Mouse (Mus musculus): ENCODE results near the gene Tshz2.

Gene Tshz2

GRCm38 (mm10) chr2:169649262-169649885, 16.6 kb downstream of the Tshz2 start:
- Histone ChIP-seq H3K27me3 (ENCODE audit: control insufficient read depth, insufficient read depth, low read length, poor library complexity, severe bottlenecking) (no peaks in the 10 kb centered on the region), H3K36me3 (ENCODE audit: control insufficient read depth, insufficient read depth, low read length, poor library complexity, severe bottlenecking) (no peaks in the 10 kb centered on the region)
- DNase-seq (ENCODE audit: low read depth, low spot score), result no peak

GRCm38 (mm10) chr2:169653282-169653681, 20.5 kb downstream of the Tshz2 start:
- Histone ChIP-seq H3K36me3 (ENCODE audit: control insufficient read depth, insufficient read depth, low read length, poor library complexity, severe bottlenecking) (no peaks in the 10 kb centered on the region), H3K27me3 (ENCODE audit: control insufficient read depth, insufficient read depth, low read length, poor library complexity, severe bottlenecking) (no peaks in the 10 kb centered on the region)
- DNase-seq (ENCODE audit: low read depth, low spot score), result no peak

- H3K27me3 ChIP-seq (ENCODE audit: control insufficient read depth, insufficient read depth, low read length, poor library complexity, severe bottlenecking), result no peaks in the 10 kb centered on the region
- H3K36me3 ChIP-seq (ENCODE audit: control insufficient read depth, insufficient read depth, low read length, poor library complexity, severe bottlenecking), result no peaks in the 10 kb centered on the region
- no peak for DNase-seq (ENCODE audit: low read depth, low spot score)
These were observed 31.0 kb downstream of the Tshz2 start for GRCm38 (mm10) chr2:169663792-169664191.

GRCm38 (mm10) chr2:169671264-169671663, 38.5 kb downstream of the Tshz2 start:
- Histone ChIP-seq H3K36me3 (ENCODE audit: control insufficient read depth, insufficient read depth, low read length, poor library complexity, severe bottlenecking) (no peaks in the 10 kb centered on the region), H3K27me3 (ENCODE audit: control insufficient read depth, insufficient read depth, low read length, poor library complexity, severe bottlenecking) (no peaks in the 10 kb centered on the region)
- no peak for DNase-seq (ENCODE audit: low read depth, low spot score)

GRCm38 (mm10) chr2:169673786-169674185, 41.0 kb downstream of the Tshz2 start:
- no peaks in the 10 kb centered on the region for H3K36me3 ChIP-seq (ENCODE audit: control insufficient read depth, insufficient read depth, low read length, poor library complexity, severe bottlenecking)
- no peaks in the 10 kb centered on the region for H3K27me3 ChIP-seq (ENCODE audit: control insufficient read depth, insufficient read depth, low read length, poor library complexity, severe bottlenecking)
- DNase-seq (ENCODE audit: low read depth, low spot score), result no peak

- no peaks in the 10 kb centered on the region for H3K36me3 ChIP-seq (ENCODE audit: control insufficient read depth, insufficient read depth, low read length, poor library complexity, severe bottlenecking)
These were observed 41.4 kb downstream of the Tshz2 start for GRCm38 (mm10) chr2:169674209-169674608.

DNA sequence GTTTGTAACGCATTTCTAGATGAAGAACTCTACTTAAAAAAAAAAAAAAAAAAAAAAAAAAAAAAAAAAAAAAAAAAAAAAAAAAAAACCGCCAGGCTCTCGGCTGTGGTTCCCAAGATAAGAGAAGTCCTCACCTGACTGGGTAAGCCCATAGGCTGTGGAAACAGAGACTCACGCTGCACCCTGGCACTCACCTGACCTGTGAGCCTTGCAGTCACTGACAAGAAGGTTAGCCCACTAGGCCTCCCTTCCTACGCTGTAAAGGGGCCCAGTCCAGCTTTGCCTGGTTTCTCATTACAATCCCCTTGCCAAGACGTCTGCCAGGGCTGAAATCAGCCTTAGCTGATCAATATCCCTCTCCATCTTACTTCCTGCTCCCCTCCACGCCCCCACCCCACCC, 46.5 kb downstream of the Tshz2 start:
- Histone ChIP-seq H3K36me3 (ENCODE audit: control insufficient read depth, insufficient read depth, low read length, poor library complexity, severe bottlenecking) (no peaks in the 10 kb centered on the region), H3K27me3 (ENCODE audit: control insufficient read depth, insufficient read depth, low read length, poor library complexity, severe bottlenecking) (no peaks in the 10 kb centered on the region)
- DNase-seq (ENCODE audit: low read depth, low spot score), result no peak

More at GRCm38 (mm10) chr2:169674209-169674608, 41.4 kb downstream of the Tshz2 start:
- DNase-seq (ENCODE audit: low read depth, low spot score), result no peak
- no peaks in the 10 kb centered on the region for H3K27me3 ChIP-seq (ENCODE audit: control insufficient read depth, insufficient read depth, low read length, poor library complexity, severe bottlenecking)

DNA sequence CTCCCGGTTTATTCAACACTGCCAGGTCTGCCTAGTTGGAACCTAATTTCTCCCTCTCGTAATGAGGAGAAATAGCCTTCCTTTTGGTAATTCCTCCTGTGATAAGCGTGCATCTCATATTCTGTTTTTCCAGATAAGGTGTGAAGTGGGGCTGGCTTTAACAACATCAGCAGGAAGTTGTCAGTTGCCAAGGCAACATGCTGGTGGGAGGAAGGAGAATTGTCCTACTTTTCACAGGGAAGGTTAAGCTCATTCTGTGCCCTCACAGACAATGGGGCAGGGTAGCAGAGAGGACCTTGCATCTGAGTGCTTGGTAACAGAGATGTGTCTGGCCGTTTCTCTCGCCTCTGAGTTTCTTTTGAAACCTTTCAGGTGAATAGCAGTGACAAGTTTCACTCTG, 47.1 kb downstream of the Tshz2 start:
- DNase-seq (ENCODE audit: low read depth, low spot score), result no peak
- Histone ChIP-seq H3K36me3 (ENCODE audit: control insufficient read depth, insufficient read depth, low read length, poor library complexity, severe bottlenecking) (no peaks in the 10 kb centered on the region), H3K27me3 (ENCODE audit: control insufficient read depth, insufficient read depth, low read length, poor library complexity, severe bottlenecking) (no peaks in the 10 kb centered on the region)

- no peak for DNase-seq (ENCODE audit: low read depth, low spot score)
- H3K27me3 ChIP-seq (ENCODE audit: control insufficient read depth, insufficient read depth, low read length, poor library complexity, severe bottlenecking), result no peaks in the 10 kb centered on the region
- H3K36me3 ChIP-seq (ENCODE audit: control insufficient read depth, insufficient read depth, low read length, poor library complexity, severe bottlenecking), result no peaks in the 10 kb centered on the region
These were observed 52.4 kb downstream of the Tshz2 start for GRCm38 (mm10) chr2:169685260-169685659.

- Histone ChIP-seq H3K27me3 (ENCODE audit: control insufficient read depth, insufficient read depth, low read length, poor library complexity, severe bottlenecking) (no peaks in the 10 kb centered on the region), H3K36me3 (ENCODE audit: control insufficient read depth, insufficient read depth, low read length, poor library complexity, severe bottlenecking) (no peaks in the 10 kb centered on the region)
- DNase-seq (ENCODE audit: low read depth, low spot score), result no peak
These were observed 52.9 kb downstream of the Tshz2 start for GRCm38 (mm10) chr2:169685747-169686146.

DNA sequence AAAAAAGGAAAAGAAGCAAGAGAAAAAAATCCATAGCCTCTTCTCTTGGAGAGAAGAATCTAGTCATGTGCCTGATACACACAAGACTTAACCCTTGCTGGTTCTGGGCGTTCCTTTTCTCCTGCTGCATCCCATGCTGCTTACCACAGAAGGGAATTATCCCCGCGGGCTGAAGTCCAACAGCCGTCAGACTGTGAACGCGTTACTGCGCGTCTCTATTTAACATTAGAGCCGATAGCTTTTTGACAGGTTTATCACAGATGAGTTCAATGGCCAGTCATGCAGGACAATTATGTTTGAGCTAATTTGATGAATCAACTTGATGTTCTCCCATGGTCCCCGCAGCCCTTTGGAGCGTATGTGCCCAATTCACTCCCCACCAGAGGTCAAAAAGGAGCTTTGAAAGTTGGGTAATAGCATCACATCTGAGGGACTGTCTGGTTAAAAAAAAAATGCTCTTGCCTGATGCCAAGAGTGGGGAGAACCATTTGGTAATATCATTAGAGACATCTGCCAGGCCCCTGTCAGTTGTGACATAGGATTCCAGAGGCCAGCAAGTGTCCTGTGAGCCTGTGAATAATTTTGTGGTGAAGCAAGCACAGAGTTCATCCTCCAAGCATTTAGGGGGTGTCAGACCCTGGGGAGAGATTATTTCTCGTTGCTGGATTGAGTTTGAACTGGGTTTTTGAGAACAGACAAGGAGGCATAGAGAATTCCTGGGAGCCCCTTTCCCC, 54.1 kb downstream of the Tshz2 start:
- no peaks in the 10 kb centered on the region for H3K36me3 ChIP-seq (ENCODE audit: control insufficient read depth, insufficient read depth, low read length, poor library complexity, severe bottlenecking)
- no peaks in the 10 kb centered on the region for H3K27me3 ChIP-seq (ENCODE audit: control insufficient read depth, insufficient read depth, low read length, poor library complexity, severe bottlenecking)
- DNase-seq (ENCODE audit: low read depth, low spot score), result no peak

- DNase-seq (ENCODE audit: low read depth, low spot score), result no peak
- H3K36me3 ChIP-seq (ENCODE audit: control insufficient read depth, insufficient read depth, low read length, poor library complexity, severe bottlenecking), result no peaks in the 10 kb centered on the region
- no peaks in the 10 kb centered on the region for H3K27me3 ChIP-seq (ENCODE audit: control insufficient read depth, insufficient read depth, low read length, poor library complexity, severe bottlenecking)
These were observed 57.2 kb downstream of the Tshz2 start for GRCm38 (mm10) chr2:169690054-169690453.

DNA sequence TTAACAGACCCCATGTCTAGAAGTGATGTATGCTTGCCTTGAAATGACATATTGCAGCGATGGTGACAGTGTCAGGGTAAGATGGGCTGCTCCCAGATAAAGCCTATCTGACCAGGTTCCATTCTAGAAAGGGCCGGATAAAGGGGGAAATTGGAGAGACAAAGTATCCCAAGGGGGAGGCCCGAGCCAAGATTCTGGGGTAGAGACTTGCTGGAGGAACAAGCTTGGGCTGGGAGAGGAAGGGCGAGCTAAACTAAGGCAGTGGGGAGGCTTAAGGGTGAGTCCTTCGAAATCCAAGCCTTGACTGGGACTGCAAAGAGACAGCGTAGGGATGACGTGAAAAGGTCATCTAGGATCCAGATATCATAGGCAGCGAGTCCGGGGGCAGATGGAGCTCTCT, 61.7 kb downstream of the Tshz2 start:
- no peaks in the 10 kb centered on the region for H3K27me3 ChIP-seq (ENCODE audit: control insufficient read depth, insufficient read depth, low read length, poor library complexity, severe bottlenecking)
- no peaks in the 10 kb centered on the region for H3K36me3 ChIP-seq (ENCODE audit: control insufficient read depth, insufficient read depth, low read length, poor library complexity, severe bottlenecking)

DNA sequence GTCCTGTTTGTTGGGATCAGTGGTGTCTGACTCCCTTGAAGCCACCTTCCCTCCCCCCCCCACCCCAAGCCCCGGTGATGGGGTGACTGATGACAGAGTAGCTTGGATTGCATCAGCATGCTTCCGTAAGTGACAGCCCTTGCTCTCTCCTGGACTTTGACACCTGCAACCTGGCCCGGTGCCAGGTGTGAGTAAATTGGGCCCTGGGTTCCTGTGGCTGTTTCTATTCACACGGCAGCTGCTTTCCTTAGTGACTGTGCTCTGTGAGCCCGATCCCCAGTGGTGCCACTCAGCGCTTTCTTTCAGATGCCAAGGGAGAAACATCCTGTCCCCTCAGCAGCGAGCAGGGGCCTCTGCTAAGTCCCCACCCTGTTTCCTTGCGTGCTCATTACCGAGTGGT, 62.2 kb downstream of the Tshz2 start:
- no peaks in the 10 kb centered on the region for H3K36me3 ChIP-seq (ENCODE audit: control insufficient read depth, insufficient read depth, low read length, poor library complexity, severe bottlenecking)
- H3K27me3 ChIP-seq (ENCODE audit: control insufficient read depth, insufficient read depth, low read length, poor library complexity, severe bottlenecking), result no peaks in the 10 kb centered on the region
- no peak for DNase-seq (ENCODE audit: low read depth, low spot score)

More for the DNA sequence above, 61.7 kb downstream of the Tshz2 start:
- no peak for DNase-seq (ENCODE audit: low read depth, low spot score)

GRCm38 (mm10) chr2:169699141-169699540, 66.3 kb downstream of the Tshz2 start:
- DNase-seq (ENCODE audit: low read depth, low spot score), result no peak
- H3K36me3 ChIP-seq (ENCODE audit: control insufficient read depth, insufficient read depth, low read length, poor library complexity, severe bottlenecking), result no peaks in the 10 kb centered on the region
- H3K27me3 ChIP-seq (ENCODE audit: control insufficient read depth, insufficient read depth, low read length, poor library complexity, severe bottlenecking), result no peaks in the 10 kb centered on the region
